Mouse (Mus musculus) ovary, postnatal 14 days (tissue): ENCODE results near the gene Hpgds.

ENCODE experiments used
- DNase-seq: peaks from one replicate; pipeline ENCODE4 v3.0.0; 2022; ENCODE audit warnings: low spot score

Hpgds gene

GRCm38 (mm10) chr6:65144621-65145205 is at the start of gene Hpgds:
TSS of gene Hpgds (minus strand) at chr6:65144908.
- no peak for DNase-seq

DNA sequence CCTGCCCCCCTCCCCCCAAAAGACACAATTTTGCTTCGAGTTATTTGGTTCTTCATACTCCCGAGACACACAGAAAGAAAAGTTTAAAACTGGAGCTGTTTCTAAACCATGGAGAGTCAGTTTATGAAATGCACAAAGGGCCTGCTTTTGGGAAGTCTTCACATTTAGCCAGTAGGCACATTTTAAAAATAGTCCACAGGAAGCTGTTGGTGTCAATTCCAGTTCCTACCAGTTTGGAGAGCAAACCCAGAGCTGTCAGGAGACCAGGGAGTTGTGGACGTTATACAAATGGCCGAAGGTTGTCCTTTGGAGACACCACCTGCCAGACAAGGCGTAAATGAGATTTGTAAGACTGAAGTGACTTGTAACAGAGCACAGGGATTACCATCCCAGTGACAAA is 20.3 kb upstream of the Hpgds start:
- no peak for DNase-seq

DNA sequence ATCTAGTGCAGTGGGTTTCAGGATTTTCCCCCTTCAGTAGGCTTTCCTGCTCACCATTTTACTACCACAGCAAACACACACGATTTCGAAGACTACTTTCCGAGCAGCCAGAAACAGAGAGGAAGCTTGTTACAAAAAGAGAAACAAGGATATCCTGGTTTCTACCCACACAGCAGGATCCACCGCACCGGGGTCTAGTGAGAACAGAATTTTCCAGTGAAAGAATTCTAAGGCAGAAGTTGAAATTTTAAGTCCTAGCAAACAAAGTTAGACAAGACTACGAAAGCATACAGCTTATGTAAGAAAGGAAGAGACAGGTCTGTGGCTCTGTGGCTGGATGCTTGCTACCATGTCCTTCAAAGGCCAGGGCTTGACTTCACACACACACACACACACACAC is 19.4 kb upstream of the Hpgds start:
- no peak for DNase-seq

DNA sequence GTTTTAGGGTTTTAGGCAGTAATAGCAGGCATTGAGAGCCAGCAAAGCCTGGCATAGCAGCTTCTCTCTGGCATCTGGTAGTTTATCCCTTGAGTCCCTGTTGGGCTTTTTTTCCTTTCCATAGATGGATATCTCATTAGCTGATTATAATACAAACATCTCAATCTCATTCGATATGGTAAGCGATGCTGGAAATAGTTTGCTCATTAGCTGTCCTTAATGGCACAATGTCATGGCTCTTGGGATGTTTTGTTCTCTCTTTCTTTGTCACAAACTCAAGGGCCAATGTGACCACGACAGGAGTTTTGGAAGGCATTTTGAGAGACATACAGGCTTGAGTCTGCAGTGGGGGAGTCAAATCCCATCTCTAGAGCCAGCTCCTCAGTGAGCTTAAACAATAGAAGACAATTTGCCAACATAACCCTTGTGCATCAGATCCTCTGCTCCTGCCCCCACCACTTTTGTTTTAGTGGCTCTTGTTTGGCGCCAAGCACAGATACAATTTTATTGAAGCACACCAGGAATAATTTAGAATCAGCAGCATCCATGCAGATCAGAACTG is 14.8 kb upstream of the Hpgds start:
- no peak for DNase-seq

DNA sequence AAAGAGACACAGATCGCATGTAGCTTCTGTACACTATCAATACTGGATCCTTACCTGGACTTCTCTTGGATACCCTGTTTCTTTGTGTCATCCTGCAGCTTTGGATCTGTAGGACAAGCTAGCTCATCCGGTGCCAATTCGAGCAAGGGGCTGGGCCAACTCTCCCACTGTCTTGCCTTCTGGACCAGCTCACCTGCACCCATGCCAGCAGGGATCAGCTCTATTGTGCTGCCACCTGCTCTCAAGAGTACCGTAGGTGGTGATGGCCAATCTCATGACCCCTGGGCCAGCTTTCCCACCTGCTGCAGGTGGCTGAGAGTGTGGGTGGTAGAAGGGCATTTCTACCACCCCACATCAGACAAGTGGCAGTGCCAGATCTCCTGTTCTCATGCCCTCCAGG is 12.3 kb upstream of the Hpgds start:
- no peak for DNase-seq

DNA sequence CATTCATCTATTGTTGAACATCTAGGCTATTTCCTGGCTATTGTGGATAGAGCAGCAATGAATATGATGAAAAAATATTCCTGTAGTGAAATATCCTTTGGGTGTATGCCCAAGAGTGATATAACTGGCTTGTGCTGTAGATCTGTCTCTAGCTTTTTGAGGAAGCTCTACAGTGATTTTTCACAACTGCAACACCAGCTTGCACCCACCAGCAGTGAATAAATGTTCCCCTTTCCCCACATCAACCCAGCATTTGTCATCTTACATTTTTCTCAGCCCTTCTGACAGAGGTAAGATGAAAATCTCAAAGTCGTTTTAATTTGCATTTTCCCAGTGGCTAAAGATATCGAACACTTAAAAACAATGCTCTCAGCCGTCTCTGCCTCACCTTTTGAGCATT is 8.9 kb upstream of the Hpgds start:
- no peak for DNase-seq

DNA sequence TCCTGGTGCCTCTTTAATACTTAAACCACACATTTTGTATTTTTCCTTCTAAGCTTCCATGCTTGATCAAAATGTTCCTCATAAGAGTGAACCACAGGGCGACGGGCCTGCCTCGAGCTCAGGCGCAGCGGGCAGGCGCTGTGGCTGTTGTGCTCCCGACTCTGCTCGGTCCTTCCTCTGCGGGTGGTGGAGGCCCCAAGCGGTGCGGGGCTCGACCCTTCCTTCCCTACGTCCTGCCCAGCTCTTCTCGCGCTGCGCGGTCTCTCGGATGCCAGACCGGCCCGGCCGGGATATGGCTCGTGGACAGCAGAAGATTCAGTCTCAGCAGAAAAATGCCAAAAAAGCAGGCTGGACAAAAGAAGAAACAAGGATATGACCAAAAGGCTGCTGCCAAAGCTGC is 6.0 kb upstream of the Hpgds start:
- DNase-seq: no peak

- no peak for DNase-seq
Observed at GRCm38 (mm10) chr6:65146363-65146762, 1.7 kb upstream of the Hpgds start.

DNA sequence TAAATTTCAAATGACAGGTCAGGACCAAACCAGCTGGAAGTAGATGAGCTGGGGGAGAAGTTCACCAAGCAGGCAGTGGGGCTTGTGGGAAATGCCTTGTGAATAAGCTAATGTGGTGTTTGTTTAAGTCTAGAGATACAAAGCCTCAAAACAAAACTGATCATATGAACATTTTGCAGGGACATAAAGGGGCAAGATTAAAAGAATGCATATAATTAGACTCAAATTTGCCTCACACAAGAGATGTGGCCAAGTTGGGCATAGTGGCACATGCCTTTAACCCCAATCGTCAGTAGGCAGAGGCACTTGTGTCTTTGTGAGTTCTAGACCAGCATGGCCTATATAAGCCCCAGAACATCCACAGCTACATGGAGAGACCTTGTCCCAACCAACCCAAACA is 2.4 kb downstream of the Hpgds start:
- no peak for DNase-seq

DNA sequence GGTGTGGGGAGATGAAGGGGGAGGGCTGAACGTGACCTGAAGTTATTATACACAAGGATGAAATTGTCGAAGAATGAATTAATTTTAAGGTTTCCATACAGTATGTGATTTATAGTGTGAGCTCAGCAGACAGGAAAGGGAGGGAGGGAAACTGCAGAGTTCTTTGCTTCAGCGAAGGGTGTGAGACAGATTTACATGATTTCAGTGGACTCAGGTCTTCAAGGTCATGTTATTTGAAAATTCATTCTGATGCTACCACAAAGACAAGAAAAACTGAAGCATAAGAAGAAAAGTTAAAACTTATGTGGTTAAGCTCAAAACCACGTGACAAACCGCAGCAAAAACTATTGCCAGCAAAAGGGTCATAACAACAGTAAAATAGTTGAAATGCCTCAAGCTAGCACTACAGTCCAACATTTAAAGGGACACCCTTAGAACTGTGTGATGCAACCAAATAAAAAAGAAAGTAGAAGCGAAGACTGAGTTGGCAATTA is 3.9 kb downstream of the Hpgds start:
- DNase-seq: no peak

DNA sequence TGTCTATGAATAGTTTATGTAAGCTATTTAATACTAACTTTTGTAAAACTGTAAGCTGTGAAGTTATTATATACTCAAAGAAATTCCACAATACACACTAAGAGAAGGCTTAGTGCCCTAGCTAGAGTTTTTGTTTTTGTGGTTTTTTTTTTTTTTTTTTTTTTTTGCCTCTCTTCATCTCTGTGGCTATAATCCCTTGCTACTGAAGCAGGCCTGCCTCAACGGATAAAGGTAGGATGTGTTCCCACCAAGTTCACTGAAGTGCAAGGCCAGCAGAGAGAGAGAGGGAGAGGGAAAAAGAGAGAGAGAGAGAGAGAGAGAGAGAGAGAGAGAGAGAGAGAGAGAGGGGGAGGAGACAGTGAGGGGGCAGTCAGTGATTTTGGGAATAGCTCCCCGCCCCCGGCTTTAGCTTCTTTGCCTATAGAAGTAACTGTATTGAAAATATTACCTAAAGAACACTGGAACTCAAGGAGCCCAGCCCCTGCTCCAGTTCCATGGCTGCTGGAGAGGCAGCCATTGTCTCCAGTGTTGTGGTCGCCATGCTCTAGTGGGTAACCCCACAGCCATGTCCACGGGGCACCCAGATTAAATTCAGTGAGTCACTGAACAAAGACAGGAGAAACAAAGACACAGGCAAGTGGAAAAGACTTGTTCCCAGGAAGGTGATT is 4.5 kb downstream of the Hpgds start:
- DNase-seq: no peak

- DNase-seq: no peak
Observed at GRCm38 (mm10) chr6:65138243-65138642, 6.5 kb downstream of the Hpgds start.

DNA sequence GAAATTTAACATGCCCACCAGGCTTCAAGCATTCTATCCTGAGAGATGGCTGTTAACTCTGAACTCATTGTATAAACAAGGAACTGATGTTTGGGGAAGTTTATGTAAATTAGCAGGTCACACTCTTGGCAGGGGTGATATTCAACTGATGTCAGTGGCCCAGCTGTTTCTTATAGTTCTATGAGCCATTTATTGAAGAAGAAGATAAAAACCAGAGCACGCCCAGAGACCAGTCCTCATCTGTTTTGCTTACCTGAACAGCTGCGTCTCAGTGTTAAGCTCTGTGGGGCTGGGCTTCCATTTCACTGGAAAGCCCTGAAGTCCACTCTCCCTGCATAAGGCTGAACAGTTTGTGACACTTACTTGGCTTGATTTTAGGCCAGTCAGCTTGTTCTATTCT is 6.9 kb downstream of the Hpgds start:
- DNase-seq: no peak

DNA sequence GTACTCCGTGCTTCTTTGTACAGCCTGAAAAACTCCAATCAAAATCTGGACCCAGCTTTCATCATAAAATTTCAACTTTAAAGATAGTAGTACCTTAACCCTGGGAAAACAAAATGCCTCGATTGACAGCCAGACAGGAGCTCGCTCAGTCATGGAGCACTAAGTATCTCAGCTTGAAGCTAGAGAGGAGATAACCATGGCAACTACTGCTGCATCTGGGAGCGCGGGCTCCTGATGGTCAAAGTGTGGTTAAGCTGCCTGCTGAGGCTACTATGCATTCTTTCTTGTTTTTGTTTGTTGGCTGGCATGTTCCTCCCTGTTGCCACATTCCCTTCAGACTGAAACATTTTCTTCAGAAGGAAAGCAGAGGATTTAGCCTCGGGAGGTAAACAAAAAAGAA is 12.3 kb downstream of the Hpgds start:
- no peak for DNase-seq

- peak; percentile 37 for DNase-seq
Observed at GRCm38 (mm10) chr6:65126074-65126726, 18.5 kb downstream of the Hpgds start.

DNA sequence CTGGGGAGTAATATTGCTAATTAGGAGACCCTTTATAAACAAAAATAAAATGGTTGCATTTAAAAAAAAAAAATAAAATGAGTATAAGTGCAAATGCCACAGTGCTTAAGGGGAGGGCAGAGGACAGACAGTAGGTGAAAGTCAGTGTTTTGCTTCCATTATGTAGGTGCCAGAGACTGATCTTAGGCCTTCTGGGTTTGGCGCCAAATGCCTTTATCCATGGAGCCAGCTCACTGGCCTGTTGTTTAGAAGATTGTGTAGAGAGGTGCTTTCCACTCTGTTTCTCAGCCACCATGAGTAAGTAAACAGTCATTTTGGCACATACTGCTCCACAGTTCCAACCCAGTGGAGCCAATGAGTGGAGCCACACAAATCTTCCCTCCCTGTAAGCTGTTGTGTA is 27.2 kb downstream of the Hpgds start:
- no peak for DNase-seq

DNA sequence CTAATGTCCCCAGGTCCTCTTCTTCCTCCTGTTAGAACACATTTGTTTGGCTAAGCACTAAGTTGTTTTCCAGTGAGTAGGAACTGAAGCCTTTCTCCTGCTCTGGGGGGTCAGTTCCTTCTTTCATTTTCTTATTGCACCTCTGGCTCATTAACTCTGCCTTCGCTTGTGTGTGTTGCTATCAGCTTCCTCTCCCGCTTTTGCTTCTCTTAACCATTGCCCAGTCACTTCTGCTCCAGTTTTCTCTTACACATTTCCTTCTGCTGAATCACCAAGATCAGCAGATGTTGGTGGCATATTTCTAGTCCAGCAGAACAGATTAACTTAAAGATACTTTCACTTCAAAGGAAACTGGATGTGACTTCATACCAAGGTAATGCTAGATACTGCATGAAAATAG is 29.8 kb downstream of the Hpgds start:
- no peak for DNase-seq

DNA sequence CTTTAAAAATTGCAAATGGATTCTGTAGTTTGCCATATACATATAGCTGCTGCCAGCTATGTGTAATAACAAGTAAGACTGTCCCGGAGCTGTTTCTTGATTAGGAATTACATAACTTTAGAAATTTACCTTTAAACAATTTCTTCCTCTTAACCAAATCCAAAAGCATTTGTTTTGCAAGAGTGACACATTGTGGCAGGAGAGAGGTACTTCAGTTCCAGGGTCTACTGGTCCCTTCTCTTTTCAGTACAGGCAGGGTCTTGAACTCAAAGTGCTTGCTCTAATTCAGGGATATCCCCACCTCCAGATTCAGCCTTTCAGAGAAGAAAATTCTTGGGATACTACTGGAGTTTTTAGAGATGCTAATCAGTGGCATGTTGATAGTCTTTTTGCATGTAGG is 65.6 kb downstream of the Hpgds start:
- peak; percentile 4 for DNase-seq

DNA sequence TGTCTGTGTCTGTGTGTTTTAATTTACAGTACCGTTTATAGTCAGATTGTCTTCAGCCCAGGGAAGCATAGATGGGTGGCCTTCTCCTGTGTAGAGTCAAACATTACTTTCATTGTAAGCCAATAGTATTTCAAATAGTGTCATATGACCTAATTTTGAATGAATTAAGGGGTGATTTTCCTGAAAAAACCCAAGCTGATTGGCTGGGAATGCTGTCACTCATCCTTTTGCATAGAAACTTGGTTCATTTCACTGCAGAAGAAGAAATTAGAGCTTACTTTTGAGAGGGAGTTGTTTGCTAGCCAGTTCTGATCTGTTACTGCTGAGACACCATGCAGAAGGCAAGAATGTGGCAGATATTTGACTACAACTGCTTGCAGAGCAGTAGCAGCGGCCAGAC is 69.5 kb downstream of the Hpgds start:
- no peak for DNase-seq
